Comparison of ENCODE assay signal across 8 mouse cellular contexts in the genomic region with DNA sequence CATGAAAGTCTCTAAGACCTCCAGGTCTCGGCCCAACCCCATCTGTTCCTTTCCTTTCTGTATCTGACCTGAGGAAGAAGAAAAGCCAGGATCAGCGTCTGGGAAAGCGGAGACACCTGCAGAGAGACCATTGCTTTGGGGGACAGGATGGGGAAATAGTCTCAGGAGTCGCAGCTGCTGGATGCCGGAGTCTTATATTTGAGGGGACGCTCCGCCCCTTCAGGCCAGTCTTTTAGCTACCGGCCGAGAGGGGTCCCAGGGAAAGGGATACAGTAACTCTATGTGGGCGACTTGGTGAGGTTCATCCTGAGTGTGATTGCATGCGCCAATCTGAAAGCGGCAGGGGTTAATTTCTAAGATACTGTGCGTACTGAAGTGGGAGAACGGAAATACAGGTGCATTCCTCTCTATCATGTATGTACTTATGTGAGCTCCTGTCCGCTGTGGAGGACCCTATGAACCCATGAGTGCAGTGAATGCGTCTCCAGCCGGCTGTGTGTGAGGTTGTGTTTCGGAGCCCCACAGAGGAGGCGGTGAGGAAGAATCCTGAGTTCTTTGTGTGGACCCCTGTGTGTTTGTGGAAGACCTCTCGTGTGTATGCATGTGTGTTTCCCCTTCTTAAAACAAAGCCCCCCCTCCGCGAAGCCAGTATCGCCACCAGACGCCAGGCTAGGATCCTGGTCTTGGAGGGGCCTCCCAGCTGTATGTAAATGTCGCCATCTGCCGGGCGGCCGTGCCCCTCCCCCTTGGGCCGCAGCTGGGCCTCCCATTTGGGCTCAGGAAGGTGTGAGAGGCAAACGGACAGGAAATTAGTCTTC. TPM values are rescaled to one million over a fixed set of nuclear protein-coding genes. Genes with fewer than 3 reads are reported as not detected.
DNase-seq lines count a peak whose midpoint lies in the region; ATAC-seq and TF ChIP-seq lines count a peak whose summit lies in the region.

A gene (minus strand): TSS at position 623 of the 818 bp plus-strand sequence.

- H3K4me2 ChIP-seq in forebrain, embryonic 14.5 days (ENCODE audit: low read length) = peak within 1 kb of the TSS; percentile 55
- H3K4me2 ChIP-seq in hindbrain, embryonic 13.5 days = peak within 1 kb of the TSS; percentile 67
- H3K4me2 ChIP-seq in limb, embryonic 14.5 days (replicated peaks; ENCODE audit: low read depth, low read length, severe bottlenecking) = peak within 1 kb of the TSS; percentile 58
- H3K4me2 ChIP-seq in midbrain, embryonic 12.5 days (replicated peaks) = peak within 1 kb of the TSS; percentile 66
- H3K4me2 ChIP-seq in stomach, embryonic 15.5 days = peak within 1 kb of the TSS; percentile 61

- H3K27me3 ChIP-seq in forebrain, embryonic 14.5 days (replicated peaks; ENCODE audit: control insufficient read depth, insufficient read depth, low read length) = no peaks in the 10 kb centered on the region
- H3K27me3 ChIP-seq in hindbrain, embryonic 13.5 days = peaks cover 24% of the 10 kb centered on the region
- peaks cover 35% of the 10 kb centered on the region for H3K27me3 ChIP-seq in limb, embryonic 14.5 days (ENCODE audit: control insufficient read depth, insufficient read depth, low read length)
- peaks cover 36% of the 10 kb centered on the region for H3K27me3 ChIP-seq in midbrain, embryonic 12.5 days
- H3K27me3 ChIP-seq in stomach, embryonic 15.5 days (replicated peaks) = peaks cover 47% of the 10 kb centered on the region

- WGBS in forebrain, embryonic 14.5 days = under 1% methylated on average over 30 of the region's 30 CpGs
- WGBS in hindbrain, embryonic 13.5 days = under 1% methylated on average over 30 of the region's 30 CpGs
- WGBS in limb, embryonic 14.5 days = under 1% methylated on average over 30 of the region's 30 CpGs
- under 1% methylated on average over 30 of the region's 30 CpGs for WGBS in midbrain, embryonic 12.5 days
- 2% methylated on average over 30 of the region's 30 CpGs for WGBS in stomach, embryonic 15.5 days

- peak; percentile 74 for ATAC-seq in forebrain, embryonic 14.5 days
- ATAC-seq in hindbrain, embryonic 13.5 days (ENCODE audit: low FRiP score) = peak; percentile 67
- ATAC-seq in limb, embryonic 14.5 days (ENCODE audit: low FRiP score, low read depth) = 0 out of 2 replicates have a peak, but pooled peaks have one; percentile 45
- peak; percentile 83 for ATAC-seq in midbrain, embryonic 12.5 days (ENCODE audit: low FRiP score, low read depth)
- ATAC-seq in stomach, embryonic 15.5 days (ENCODE audit: insufficient read depth, low FRiP score, low read depth) = 0 out of 2 replicates have a peak, but pooled peaks have one; percentile 30

- peak within 1 kb of the TSS; percentile 63 for H3K27ac ChIP-seq in forebrain, embryonic 14.5 days (ENCODE audit: low read depth, low read length)
- peak within 1 kb of the TSS; percentile 86 for H3K27ac ChIP-seq in hindbrain, embryonic 13.5 days
- H3K27ac ChIP-seq in limb, embryonic 14.5 days (replicated peaks; ENCODE audit: low read depth, low read length) = no peak within 1 kb of the TSS
- H3K27ac ChIP-seq in midbrain, embryonic 12.5 days (replicated peaks) = peak within 1 kb of the TSS; percentile 92
- H3K27ac ChIP-seq in stomach, embryonic 15.5 days = no peak within 1 kb of the TSS

- no peak for TF ChIP-seq POLR2A in limb, embryonic 14.5 days (IDR thresholded peaks at IDR 0.05; ENCODE audit: borderline replicate concordance, extremely low read depth, insufficient read depth, insufficient read length)

- no peaks in the 10 kb centered on the region for H3K9me3 ChIP-seq in forebrain, embryonic 14.5 days (replicated peaks; ENCODE audit: control insufficient read depth, low read length)
- no peaks in the 10 kb centered on the region for H3K9me3 ChIP-seq in hindbrain, embryonic 13.5 days
- H3K9me3 ChIP-seq in limb, embryonic 14.5 days (ENCODE audit: control insufficient read depth, low read length) = no peaks in the 10 kb centered on the region
- H3K9me3 ChIP-seq in midbrain, embryonic 12.5 days = no peaks in the 10 kb centered on the region
- H3K9me3 ChIP-seq in stomach, embryonic 15.5 days = no peaks in the 10 kb centered on the region

- DNase-seq in cerebellum, postnatal 4 days (ENCODE audit: low spot score in 2 of 2) = peak; percentile 64 to 75
- DNase-seq in cerebellum, adult 9-10 months = no peak
- peak; percentile 64 for DNase-seq in adrenal gland, adult 2 months
- peak; percentile 82 for DNase-seq in forebrain, embryonic 14.5 days (ENCODE audit: low spot score)
- DNase-seq in limb, embryonic 14.5 days (ENCODE audit: low spot score) = peak; percentile 26

- peaks cover 29% of the 10 kb centered on the region for H3K36me3 ChIP-seq in forebrain, embryonic 14.5 days (ENCODE audit: control insufficient read depth, insufficient read depth, low read length)
- H3K36me3 ChIP-seq in hindbrain, embryonic 13.5 days = peaks cover 22% of the 10 kb centered on the region
- peaks cover 21% of the 10 kb centered on the region for H3K36me3 ChIP-seq in limb, embryonic 14.5 days (ENCODE audit: control insufficient read depth, insufficient read depth, low read length)
- peaks cover 36% of the 10 kb centered on the region for H3K36me3 ChIP-seq in midbrain, embryonic 12.5 days
- H3K36me3 ChIP-seq in stomach, embryonic 15.5 days = peaks cover 19% of the 10 kb centered on the region

- peaks cover 10% of the 10 kb centered on the region for H3K4me1 ChIP-seq in forebrain, embryonic 14.5 days (ENCODE audit: control insufficient read depth, insufficient read depth, low read length)
- peaks cover 39% of the 10 kb centered on the region for H3K4me1 ChIP-seq in hindbrain, embryonic 13.5 days (replicated peaks)
- H3K4me1 ChIP-seq in limb, embryonic 14.5 days (ENCODE audit: control insufficient read depth, insufficient read depth, low read length) = no peaks in the 10 kb centered on the region; the same call in 1 of the 2 replicates
- H3K4me1 ChIP-seq in midbrain, embryonic 12.5 days = peaks cover 40% of the 10 kb centered on the region
- H3K4me1 ChIP-seq in stomach, embryonic 15.5 days = peaks cover 20% of the 10 kb centered on the region; the same call in 1 of the 2 replicates

- H3K4me3 ChIP-seq in forebrain, embryonic 14.5 days (ENCODE audit: low read depth, low read length) = peak within 1 kb of the TSS; percentile 38
- H3K4me3 ChIP-seq in hindbrain, embryonic 13.5 days = peak within 1 kb of the TSS; percentile 51
- H3K4me3 ChIP-seq in limb, embryonic 14.5 days (replicated peaks; ENCODE audit: low read length) = peak within 1 kb of the TSS; percentile 29
- H3K4me3 ChIP-seq in midbrain, embryonic 12.5 days = peak within 1 kb of the TSS; percentile 53
- H3K4me3 ChIP-seq in stomach, embryonic 15.5 days (replicated peaks) = peak within 1 kb of the TSS; percentile 24

- H3K9ac ChIP-seq in forebrain, embryonic 14.5 days (ENCODE audit: low read length) = peak within 1 kb of the TSS; percentile 64
- peak within 1 kb of the TSS; percentile 78 for H3K9ac ChIP-seq in hindbrain, embryonic 13.5 days
- H3K9ac ChIP-seq in limb, embryonic 14.5 days (ENCODE audit: low read depth, low read length, severe bottlenecking) = peak within 1 kb of the TSS; percentile 34; the same call in 1 of the 2 replicates
- peak within 1 kb of the TSS; percentile 75 for H3K9ac ChIP-seq in midbrain, embryonic 12.5 days (replicated peaks)
- H3K9ac ChIP-seq in stomach, embryonic 15.5 days = no peak within 1 kb of the TSS

RNA-seq across cellular contexts. Expression of the gene that starts here (rescaled TPM):
- total RNA-seq in adrenal gland, adult 2 months (2021) = under 1 TPM in 1 of 2 experiments, not detected in 1; 0.10 TPM
- polyA plus RNA-seq in adrenal gland, adult 2 months (2012; rRNA removed) = 0.16 and 0.29 TPM in 2 replicates
- 14.2 and 16.3 TPM in 2 replicates for polyA plus RNA-seq in forebrain, embryonic 14.5 days (2014; fragmentation: Nextera tagmentation; extraction: Ambion mirVana)
- polyA plus RNA-seq in hindbrain, embryonic 13.5 days (2015; fragmentation: Nextera tagmentation; extraction: Ambion mirVana) = 22.2 and 24.5 TPM in 2 replicates
- polyA plus RNA-seq in limb, embryonic 14.5 days (2012; rRNA removed) = 0.85 and 0.92 TPM in 2 replicates
- polyA plus RNA-seq in limb, embryonic 14.5 days (2014; fragmentation: Nextera tagmentation; extraction: Ambion mirVana) = 0.83 and 0.84 TPM in 2 replicates
- 86.8 and 91.4 TPM in 2 replicates for polyA plus RNA-seq in midbrain, embryonic 12.5 days (2016; fragmentation: Nextera tagmentation; extraction: Ambion mirVana)
- 3.8 and 3.9 TPM in 2 replicates for polyA plus RNA-seq in stomach, embryonic 15.5 days (2015; fragmentation: Nextera tagmentation; extraction: Ambion mirVana)

Comparison
In these comparisons a context has a peak if more than half of its experiments do, and no peak if none do; other contexts are left out.
1. Peak in DNase-seq in adrenal gland, adult 2 months; RNA of the gene not detected or under 1 TPM.
2. Peak in DNase-seq, ATAC-seq, H3K4me3 ChIP-seq, H3K9ac ChIP-seq and H3K4me2 ChIP-seq in limb, embryonic 14.5 days; RNA of the gene not detected or under 1 TPM.
3. ATAC-seq: peak in every context shown above with its lines; median percentile 83 in midbrain, embryonic 12.5 days; 74 in forebrain, embryonic 14.5 days; 67 in hindbrain, embryonic 13.5 days; 45 in limb, embryonic 14.5 days; 30 in stomach, embryonic 15.5 days.
4. H3K27ac ChIP-seq: peak in forebrain, embryonic 14.5 days (single experiment), hindbrain, embryonic 13.5 days (single experiment) and midbrain, embryonic 12.5 days (single experiment); none in limb, embryonic 14.5 days (single experiment) and stomach, embryonic 15.5 days (single experiment).
5. Peak in every context shown above with its lines, with median percentiles within 50 percentile points of each other: H3K4me2 ChIP-seq and H3K4me3 ChIP-seq.